Mouse (Mus musculus) T-helper 1 cell (primary cell): ENCODE measurements around the gene Gm10160.

ENCODE experiments used
- in situ Hi-C: fragments of 300-600 bp; cut with MboI, MseI; formaldehyde crosslinking; loops from one replicate; pipeline ENCODE4 v1.15.1; 2025; ENCODE audit warnings: high pct_unique_total_duplicates

The Gm10160 gene

DNA sequence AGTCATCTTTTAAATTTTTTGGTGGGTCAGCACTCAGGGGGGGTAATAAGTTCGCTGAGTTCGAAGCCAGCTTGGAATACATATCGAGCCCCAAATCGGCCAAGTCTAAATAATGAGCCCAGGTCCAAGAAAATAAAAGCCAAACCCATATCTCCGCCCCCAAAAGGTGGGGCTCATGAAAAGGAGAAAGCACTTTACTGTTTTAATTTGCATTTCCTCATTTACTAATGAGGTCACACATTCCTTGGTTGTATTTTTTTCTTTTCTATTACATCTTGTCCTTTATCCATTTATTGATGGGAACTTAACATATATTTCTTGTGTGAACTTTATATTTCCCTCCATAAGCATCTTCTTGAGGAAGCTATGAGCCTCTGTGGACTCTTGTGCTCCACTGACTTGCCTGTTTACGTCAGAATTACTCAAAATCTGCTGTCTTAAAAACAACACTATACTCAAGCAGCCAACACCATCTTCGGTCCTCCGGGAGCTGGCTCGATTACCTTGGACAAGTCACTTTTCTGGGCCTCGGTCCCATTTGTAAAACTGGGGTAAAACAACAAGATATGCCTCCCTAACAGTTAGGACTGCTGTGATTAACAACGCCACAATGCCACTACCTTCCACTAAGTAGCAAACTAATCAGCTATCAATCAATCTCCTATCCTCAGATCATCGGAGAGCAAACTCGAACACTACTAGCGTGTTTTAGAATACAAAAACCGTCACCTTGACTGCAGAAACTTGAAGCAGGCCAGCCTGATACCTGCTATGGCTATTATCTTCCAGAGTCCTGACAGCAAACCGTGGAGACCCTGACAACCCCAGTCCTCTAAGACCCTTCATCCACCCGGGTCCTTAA, 27.6 kb downstream of the Gm10160 start:
- in situ Hi-C loops, result no loop called here

DNA sequence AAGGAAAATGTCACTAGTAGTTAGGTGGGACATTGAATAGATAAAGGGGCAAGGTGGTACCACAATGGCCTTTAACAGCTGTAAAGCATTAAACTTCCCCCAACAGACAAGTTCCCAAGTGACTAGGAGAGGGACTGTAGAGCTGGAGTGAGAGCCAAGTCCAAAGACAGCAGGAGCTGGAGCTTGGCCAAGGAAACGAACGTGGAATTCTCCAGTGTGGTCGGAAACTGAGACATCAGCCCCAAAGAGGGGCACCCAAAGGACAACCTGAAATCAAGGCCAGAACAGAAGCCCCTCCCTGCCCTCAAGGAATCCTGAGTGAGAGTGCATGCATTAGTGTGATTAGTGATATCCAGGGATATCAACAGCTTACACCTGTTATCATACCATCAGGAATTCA, 30.2 kb downstream of the Gm10160 start:
- in situ Hi-C loops, result no loop called here

DNA sequence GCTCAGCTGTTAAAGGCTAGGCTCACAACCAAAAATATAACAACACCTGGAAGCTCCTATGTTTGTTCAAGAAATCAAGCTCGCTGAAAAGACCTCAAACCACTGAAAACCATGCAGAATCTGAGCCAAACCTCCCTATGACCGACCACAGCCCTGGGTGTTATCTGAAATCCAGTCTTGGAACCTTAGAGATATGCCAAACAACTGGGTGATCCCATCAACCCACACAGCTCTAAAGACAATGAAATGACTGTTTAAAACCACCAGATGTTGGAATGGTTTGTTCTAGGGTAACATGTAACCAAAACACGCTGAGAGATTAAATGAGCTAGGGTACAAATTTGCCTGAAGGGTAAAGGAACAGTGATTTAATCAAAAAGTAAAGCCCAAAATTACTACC, 30.7 kb downstream of the Gm10160 start:
- in situ Hi-C loops, result no loop called here

DNA sequence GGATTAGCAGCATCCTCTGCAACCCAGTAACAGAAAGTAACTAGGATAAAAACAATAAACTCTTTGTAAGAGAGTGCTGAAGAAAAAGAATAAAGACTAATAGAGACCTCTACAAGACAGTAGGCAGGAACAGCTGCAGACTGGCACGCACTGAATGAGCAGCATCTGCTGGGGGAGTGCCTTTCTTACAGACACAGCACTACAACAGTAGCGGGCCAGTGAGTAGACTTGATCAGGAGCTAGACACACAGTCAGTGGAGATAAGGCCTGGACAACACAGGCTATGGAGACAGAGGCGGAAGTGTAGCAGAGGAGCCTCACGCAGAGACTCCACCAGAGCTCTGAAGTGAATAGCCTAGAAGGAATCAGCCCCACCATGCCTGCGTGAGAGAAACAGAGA, 49.5 kb downstream of the Gm10160 start:
- in situ Hi-C loops, result no loop called here
